In the genomic region with DNA sequence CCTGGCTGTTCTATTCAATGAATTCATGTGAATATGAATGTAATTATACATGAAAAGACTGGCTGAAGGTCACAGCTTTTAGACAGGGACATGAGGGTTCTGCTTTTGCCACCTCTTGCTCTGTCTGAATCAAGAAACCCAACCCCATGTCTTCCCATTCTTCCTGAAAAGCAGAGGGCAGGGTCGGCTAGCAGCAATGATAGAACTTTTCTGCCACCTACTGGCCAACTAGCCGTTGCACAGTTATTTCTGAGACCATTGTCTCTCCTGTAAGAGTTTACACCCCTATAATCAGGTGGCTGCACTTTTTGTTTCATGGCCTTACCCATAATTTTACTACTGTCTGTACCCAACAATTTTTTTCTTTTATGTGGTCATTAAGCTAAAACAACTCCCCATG, we compare ENCODE assay signal across 8 mouse cellular contexts. TPM values are rescaled to one million over a fixed set of nuclear protein-coding genes. Genes with fewer than 3 reads are reported as not detected.
A peak's percentile ranks its signal among the peaks of the same experiment; 100 is the strongest.
DNase-seq lines count a peak whose midpoint lies in the region; ATAC-seq and TF ChIP-seq lines count a peak whose summit lies in the region.

No protein-coding gene starts in this region.

- no peak for TF ChIP-seq EP300 in heart, adult 2 months (IDR thresholded peaks at IDR 0.05; ENCODE audit: insufficient read depth, low read depth, low read length)

- H3K4me3 ChIP-seq in heart, adult 2 months: no peak overlapping the region
- H3K4me3 ChIP-seq in heart, embryonic 12.5 days: no peak overlapping the region
- H3K4me3 ChIP-seq in ES-E14 (ENCODE audit: insufficient read depth in 1 of 2, low read depth in 1 of 2, low read length in 2 of 2, poor library complexity in 1 of 2, severe bottlenecking in 1 of 2): no peak overlapping the region
- H3K4me3 ChIP-seq in hindbrain, embryonic 14.5 days (replicated peaks; ENCODE audit: low read length): no peak overlapping the region
- no peak overlapping the region for H3K4me3 ChIP-seq in lung, embryonic 16.5 days (ENCODE audit: low read length)

- in situ Hi-C loops in ES-E14 (cut with MboI; ENCODE audit: low sequenced_read_pairs in 2 of 2, unreplicated experiment in 2 of 2): no loop called here

- DNase-seq in heart, adult 2 months: no peak
- DNase-seq in ES-E14 (ENCODE audit: low read depth, low spot score): no peak
- DNase-seq in cerebellum, postnatal 14 days: peak; percentile 61 to 72
- DNase-seq in hindbrain, embryonic 14.5 days (ENCODE audit: low spot score): peak; percentile 77
- peak; percentile 14 for DNase-seq in skeletal muscle tissue, adult 2 months (ENCODE audit: low read depth, low spot score)
- DNase-seq in urinary bladder, postnatal 25 days (ENCODE audit: low spot score): no peak

- H3K27me3 ChIP-seq in heart, adult 2 months (ENCODE audit: control insufficient read depth, insufficient read depth, low read length): no peaks in the 10 kb centered on the region
- H3K27me3 ChIP-seq in heart, embryonic 12.5 days (replicated peaks): no peaks in the 10 kb centered on the region
- no peaks in the 10 kb centered on the region for H3K27me3 ChIP-seq in hindbrain, embryonic 14.5 days (ENCODE audit: control insufficient read depth, insufficient read depth, low read length)
- no peaks in the 10 kb centered on the region for H3K27me3 ChIP-seq in lung, embryonic 16.5 days (ENCODE audit: control insufficient read depth, insufficient read depth, low read depth, low read length)

- TF ChIP-seq CTCF in heart, adult 2 months (IDR thresholded peaks at IDR 0.05): peak; percentile 80

- no peak overlapping the region for H3K4me2 ChIP-seq in heart, embryonic 12.5 days
- H3K4me2 ChIP-seq in hindbrain, embryonic 14.5 days (replicated peaks): no peak overlapping the region
- H3K4me2 ChIP-seq in lung, embryonic 16.5 days (ENCODE audit: low read depth, low read length): no peak overlapping the region

- H3K9me3 ChIP-seq in heart, embryonic 12.5 days (replicated peaks): peaks cover 23% of the 10 kb centered on the region
- H3K9me3 ChIP-seq in ES-E14 (ENCODE audit: control insufficient read depth, insufficient read depth, low read depth, low read length): no peaks in the 10 kb centered on the region
- peaks cover 25% of the 10 kb centered on the region for H3K9me3 ChIP-seq in hindbrain, embryonic 14.5 days (ENCODE audit: control insufficient read depth, low read length)
- 0 out of 2 replicates have a peak, but pooled peaks cover 3% of the 10 kb centered on the region for H3K9me3 ChIP-seq in lung, embryonic 16.5 days (ENCODE audit: control insufficient read depth, low read length)

- intact Hi-C loops in heart, adult 2 months (cut with DNase I): loop anchor here (2.0 kb wide), 1 partner anchor 154 kb away; no protein-coding TSS in a partner anchor

- no peaks in the 10 kb centered on the region for H3K4me1 ChIP-seq in heart, adult 2 months (ENCODE audit: control insufficient read depth, insufficient read depth, low read length)
- H3K4me1 ChIP-seq in heart, embryonic 12.5 days (replicated peaks): no peaks in the 10 kb centered on the region
- no peaks in the 10 kb centered on the region for H3K4me1 ChIP-seq in ES-E14 (ENCODE audit: control insufficient read depth in 2 of 2, insufficient read depth in 2 of 2, low read length in 2 of 2, poor library complexity in 1 of 2)
- no peaks in the 10 kb centered on the region; the same call in 1 of the 2 replicates for H3K4me1 ChIP-seq in hindbrain, embryonic 14.5 days (replicated peaks; ENCODE audit: control insufficient read depth, insufficient read depth, low read length)
- H3K4me1 ChIP-seq in lung, embryonic 16.5 days (replicated peaks; ENCODE audit: control insufficient read depth, insufficient read depth, low read length): no peaks in the 10 kb centered on the region

- H3K9ac ChIP-seq in heart, adult 2 months (ENCODE audit: low read depth, low read length): no peak overlapping the region
- no peak overlapping the region for H3K9ac ChIP-seq in heart, embryonic 12.5 days
- no peak overlapping the region for H3K9ac ChIP-seq in ES-E14 (ENCODE audit: insufficient read depth, low read depth, low read length, poor library complexity, severe bottlenecking)
- H3K9ac ChIP-seq in hindbrain, embryonic 14.5 days: no peak overlapping the region
- no peak overlapping the region for H3K9ac ChIP-seq in lung, embryonic 16.5 days (ENCODE audit: low read length)

- ATAC-seq in heart, embryonic 12.5 days (ENCODE audit: insufficient number of reproducible peaks, low FRiP score): no peak
- 0 out of 2 replicates have a peak, but pooled peaks have one; percentile 32 for ATAC-seq in hindbrain, embryonic 14.5 days (ENCODE audit: low FRiP score)
- 0 out of 2 replicates have a peak, but pooled peaks have one; percentile 15 for ATAC-seq in lung, embryonic 16.5 days (ENCODE audit: low read depth)

- no peaks in the 10 kb centered on the region for H3K79me2 ChIP-seq in heart, adult 2 months (replicated peaks; ENCODE audit: control insufficient read depth, insufficient read depth, low read length)

- H3K36me3 ChIP-seq in heart, adult 2 months (ENCODE audit: control insufficient read depth, insufficient read depth, low read length): no peaks in the 10 kb centered on the region
- no peaks in the 10 kb centered on the region for H3K36me3 ChIP-seq in heart, embryonic 12.5 days
- no peaks in the 10 kb centered on the region for H3K36me3 ChIP-seq in ES-E14 (ENCODE audit: control insufficient read depth, insufficient read depth, low read length, poor library complexity, severe bottlenecking)
- peaks cover 9% of the 10 kb centered on the region for H3K36me3 ChIP-seq in hindbrain, embryonic 14.5 days (replicated peaks; ENCODE audit: control insufficient read depth, insufficient read depth)
- no peaks in the 10 kb centered on the region for H3K36me3 ChIP-seq in lung, embryonic 16.5 days (ENCODE audit: control insufficient read depth, insufficient read depth, low read length)

- WGBS in heart, adult 2 months: 10% methylated on average over 2 of the region's 2 CpGs
- 6% methylated on average over 2 of the region's 2 CpGs for WGBS in heart, embryonic 12.5 days
- WGBS in hindbrain, embryonic 14.5 days: 18% methylated on average over 2 of the region's 2 CpGs
- WGBS in lung, embryonic 16.5 days: 4% methylated on average over 2 of the region's 2 CpGs

- no peak overlapping the region for H3K27ac ChIP-seq in heart, adult 2 months
- no peak overlapping the region for H3K27ac ChIP-seq in heart, embryonic 12.5 days (ENCODE audit: poor library complexity, severe bottlenecking)
- no peak overlapping the region for H3K27ac ChIP-seq in ES-E14 (ENCODE audit: insufficient read depth, low read depth, low read length, poor library complexity, severe bottlenecking)
- no peak overlapping the region for H3K27ac ChIP-seq in hindbrain, embryonic 14.5 days
- H3K27ac ChIP-seq in lung, embryonic 16.5 days (ENCODE audit: low read length): no peak overlapping the region

- TF ChIP-seq POLR2A in heart, adult 2 months (IDR thresholded peaks at IDR 0.05; ENCODE audit: insufficient read depth, low read depth, low read length): no peak

TF ChIP-seq in ES-E14, 5 proteins besides CTCF, POLR2A, EP300 and RAD21:
- no peak for TF ChIP-seq ZNF384 (IDR thresholded peaks at IDR 0.05; ENCODE audit: low read depth, low read length)
- TF ChIP-seq ZC3H11A (IDR thresholded peaks at IDR 0.05; ENCODE audit: borderline replicate concordance, low read depth, low read length): peak; percentile 95

RNA-seq across cellular contexts. Expression of gene Magel2, which starts 5.6 kb away (rescaled TPM):
- total RNA-seq in heart, adult 2 months (2021): not detected
- polyA plus RNA-seq in heart, adult 2 months (2012; rRNA removed): 0.02 TPM in 1 of 2 replicates, not detected in the other
- polyA plus RNA-seq in heart, embryonic 12.5 days (2016; fragmentation: Nextera tagmentation; extraction: Ambion mirVana): 0.46 and 0.49 TPM in 2 replicates
- total RNA-seq in ES-E14 (2012; rRNA removed): 1.1 and 1.9 TPM in 2 replicates
- 17.2 and 17.6 TPM in 2 replicates for polyA plus RNA-seq in hindbrain, embryonic 14.5 days (2014; fragmentation: Nextera tagmentation; extraction: Ambion mirVana)
- polyA plus RNA-seq in lung, embryonic 16.5 days (2015; fragmentation: Nextera tagmentation; extraction: Ambion mirVana): 1.1 TPM in 2 replicates

RNA-seq across cellular contexts. Expression of gene Ndn, which starts 36.0 kb away (rescaled TPM):
- 1 to 10 TPM; 4.4 to 5.3 TPM for total RNA-seq in heart, adult 2 months (2021)
- polyA plus RNA-seq in heart, adult 2 months (2012; rRNA removed): 4.5 and 4.7 TPM in 2 replicates
- polyA plus RNA-seq in heart, embryonic 12.5 days (2016; fragmentation: Nextera tagmentation; extraction: Ambion mirVana): 63.0 and 64.3 TPM in 2 replicates
- 8.4 and 15.9 TPM in 2 replicates for total RNA-seq in ES-E14 (2012; rRNA removed)
- 536 and 618 TPM in 2 replicates for polyA plus RNA-seq in hindbrain, embryonic 14.5 days (2014; fragmentation: Nextera tagmentation; extraction: Ambion mirVana)
- 62.8 and 67.0 TPM in 2 replicates for polyA plus RNA-seq in lung, embryonic 16.5 days (2015; fragmentation: Nextera tagmentation; extraction: Ambion mirVana)

RNA-seq across cellular contexts. Expression of gene Mkrn3, which starts 37.5 kb away (rescaled TPM):
- total RNA-seq in heart, adult 2 months (2021): under 1 TPM; 0.23 to 0.30 TPM
- polyA plus RNA-seq in heart, adult 2 months (2012; rRNA removed): 0.27 and 0.53 TPM in 2 replicates
- 2.7 and 3.4 TPM in 2 replicates for polyA plus RNA-seq in heart, embryonic 12.5 days (2016; fragmentation: Nextera tagmentation; extraction: Ambion mirVana)
- 5.8 and 7.0 TPM in 2 replicates for total RNA-seq in ES-E14 (2012; rRNA removed)
- polyA plus RNA-seq in hindbrain, embryonic 14.5 days (2014; fragmentation: Nextera tagmentation; extraction: Ambion mirVana): 20.4 and 22.2 TPM in 2 replicates
- polyA plus RNA-seq in lung, embryonic 16.5 days (2015; fragmentation: Nextera tagmentation; extraction: Ambion mirVana): 3.5 and 4.2 TPM in 2 replicates

Comparison
In these comparisons a context has a peak if more than half of its experiments do, and no peak if none do; other contexts are left out.
1. RNA of gene Ndn, which starts 36.0 kb away (polyA plus RNA-seq): 536 to 618 TPM in hindbrain, embryonic 14.5 days, 63.0 to 64.3 TPM in heart, embryonic 12.5 days and 62.8 to 67.0 TPM in lung, embryonic 16.5 days; 4.5 to 4.7 TPM in heart, adult 2 months; every median in the first group is over 10 times any median in the second.
2. DNase-seq: peak in cerebellum, postnatal 14 days (2 of 2), hindbrain, embryonic 14.5 days (single experiment) and skeletal muscle tissue, adult 2 months (single experiment); none in heart, adult 2 months (0 of 2), ES-E14 (single experiment) and urinary bladder, postnatal 25 days (single experiment).